Mouse (Mus musculus): Measurements from ENCODE around the gene Cds2.
"Not testable (repeated sequence)": the region's sequence is repeated elsewhere in the genome, so short reads cannot be mapped to it uniquely, and the experiment has no call there.

The Cds2 gene

DNA sequence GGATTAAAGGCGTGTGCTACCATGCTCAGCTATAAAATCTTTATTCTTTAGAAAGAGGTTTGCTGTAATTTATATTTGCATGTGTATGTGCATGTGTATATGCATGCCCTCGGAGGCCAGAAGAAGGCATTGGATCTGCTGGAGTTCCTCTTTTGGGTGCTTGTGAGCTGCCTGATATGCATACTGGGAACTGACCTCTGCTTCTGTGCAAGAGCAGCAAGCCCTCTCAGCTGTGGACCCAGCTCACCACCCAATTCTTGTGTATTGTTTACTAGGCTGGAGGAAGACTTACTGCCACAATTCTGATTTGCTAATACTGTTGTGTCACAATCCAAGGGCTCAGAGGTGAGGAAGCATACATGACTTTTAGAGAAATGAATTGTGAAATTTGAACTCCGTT is 3.1 kb downstream of the Cds2 start:
- DNase-seq: no peak

DNA sequence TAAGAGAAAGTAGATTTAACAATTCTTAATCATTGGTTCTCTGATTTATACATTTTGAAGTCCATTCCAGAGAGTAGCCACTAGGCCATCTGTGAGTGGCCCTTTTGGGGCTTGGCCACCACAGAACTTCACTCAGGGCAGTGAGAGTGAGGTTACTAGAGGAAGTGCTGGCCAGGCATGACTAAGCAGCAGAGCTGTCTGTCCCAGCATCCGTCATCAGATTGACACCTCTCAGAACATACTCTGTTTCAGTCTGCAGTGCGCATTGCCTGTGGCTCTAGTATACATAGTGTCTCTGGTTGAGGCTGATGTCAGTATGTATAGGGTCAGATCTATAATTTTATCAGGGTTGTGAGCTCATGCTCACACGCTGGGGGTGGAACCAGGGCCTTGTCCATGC is 6.3 kb downstream of the Cds2 start:
- DNase-seq: peak; percentile 52 to 55

DNA sequence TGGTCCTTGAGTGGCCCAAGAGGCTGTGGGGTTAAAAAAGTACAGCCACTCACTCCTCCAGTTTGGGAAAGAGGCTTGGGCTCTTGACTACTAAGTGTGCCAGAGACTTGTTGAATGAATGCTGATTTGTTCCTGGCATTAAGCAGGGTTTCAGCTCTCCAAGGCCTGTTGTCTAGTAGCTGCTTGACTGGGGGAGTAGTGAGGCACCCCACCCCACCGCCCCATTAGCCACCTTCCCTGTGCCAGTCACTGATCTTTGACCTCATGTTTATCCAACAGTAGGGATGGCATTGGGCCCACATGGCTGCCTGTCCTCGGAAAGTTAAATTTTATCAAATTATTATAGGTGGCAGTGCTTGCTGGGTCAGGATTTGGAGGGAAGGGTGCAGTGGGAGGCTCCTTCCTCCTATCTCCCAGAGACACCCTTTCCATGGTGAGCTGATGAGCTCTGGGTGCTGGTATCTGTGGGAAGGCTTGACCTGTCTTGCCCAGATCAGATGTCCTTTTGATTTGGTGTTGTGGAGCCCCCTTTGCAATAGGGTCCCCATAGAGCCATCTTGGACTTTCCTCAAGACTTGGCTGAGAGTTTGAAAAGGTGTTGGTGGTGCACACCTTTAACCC is 7.5 kb downstream of the Cds2 start:
- no peak for DNase-seq

DNA sequence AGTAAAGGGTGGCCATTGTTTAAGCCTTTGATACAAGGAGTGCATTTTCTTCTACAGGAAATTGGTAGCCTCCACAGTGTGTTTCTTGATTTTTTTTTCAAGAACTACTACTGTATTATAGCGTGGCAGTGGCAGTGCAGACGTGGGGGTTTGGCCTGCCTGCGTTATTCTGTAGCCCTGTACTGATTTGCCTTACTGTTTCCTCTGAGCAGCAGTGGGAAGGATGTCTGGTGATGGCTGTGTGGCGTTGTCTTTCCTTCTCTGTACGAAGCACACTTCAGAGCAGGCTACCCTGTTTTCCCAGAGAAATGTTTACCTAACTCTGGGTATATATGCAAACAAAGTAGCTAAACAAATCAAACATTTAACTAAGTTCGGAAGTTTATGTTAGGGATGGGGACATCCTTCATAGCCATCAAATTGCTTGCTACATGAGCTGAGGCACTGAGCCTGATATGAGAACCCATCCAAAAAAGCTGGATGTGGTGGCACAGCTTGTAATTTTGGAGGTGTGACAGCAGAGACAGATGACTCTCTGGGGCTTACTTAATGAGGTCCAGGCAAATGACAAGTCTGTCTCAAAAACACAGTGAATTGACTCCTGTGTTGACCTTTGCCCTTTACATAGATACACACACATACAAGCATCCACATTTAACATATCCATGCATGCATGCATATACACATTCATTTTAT is 9.9 kb downstream of the Cds2 start:
- DNase-seq: no peak

DNA sequence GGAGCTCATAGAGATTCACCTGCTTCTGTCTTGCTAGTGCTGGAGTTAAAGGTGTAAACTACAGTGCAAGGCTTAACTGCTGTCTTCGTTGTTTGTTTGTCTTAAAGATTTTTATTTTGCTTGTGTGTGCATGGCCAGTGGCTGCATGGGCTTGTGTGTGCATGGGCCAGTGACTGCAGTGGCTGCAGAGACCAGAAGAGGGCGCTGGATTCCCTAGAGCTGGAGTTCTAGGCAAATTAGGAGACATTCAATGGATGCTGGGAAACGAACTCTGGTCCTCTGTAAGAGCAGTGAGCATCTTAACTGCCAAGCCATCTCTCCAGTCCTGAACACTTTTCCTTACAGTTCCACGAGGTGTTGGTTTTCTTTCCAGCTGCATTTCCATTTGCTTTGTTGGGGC is 12.6 kb downstream of the Cds2 start:
- no peak for DNase-seq

DNA sequence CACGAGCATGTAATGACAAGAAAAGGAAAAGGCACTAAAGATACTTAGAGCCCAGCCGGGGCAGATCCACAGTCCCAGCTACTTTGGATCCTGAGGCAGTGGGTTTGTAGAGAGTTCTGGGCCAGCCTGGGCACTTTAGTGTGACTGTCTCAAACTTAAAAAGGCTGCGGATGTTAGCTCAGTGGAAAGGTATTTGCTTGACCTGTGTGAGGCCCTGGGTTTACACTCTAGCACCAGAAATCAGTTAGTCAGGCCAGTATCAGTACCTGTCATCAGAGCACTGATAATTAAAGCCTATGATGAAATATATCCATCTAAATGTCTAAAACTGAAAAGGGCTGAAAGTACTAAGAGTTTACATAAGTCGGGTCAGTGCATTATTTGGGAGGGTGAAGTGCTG is 13.3 kb downstream of the Cds2 start:
- DNase-seq: no peak

DNA sequence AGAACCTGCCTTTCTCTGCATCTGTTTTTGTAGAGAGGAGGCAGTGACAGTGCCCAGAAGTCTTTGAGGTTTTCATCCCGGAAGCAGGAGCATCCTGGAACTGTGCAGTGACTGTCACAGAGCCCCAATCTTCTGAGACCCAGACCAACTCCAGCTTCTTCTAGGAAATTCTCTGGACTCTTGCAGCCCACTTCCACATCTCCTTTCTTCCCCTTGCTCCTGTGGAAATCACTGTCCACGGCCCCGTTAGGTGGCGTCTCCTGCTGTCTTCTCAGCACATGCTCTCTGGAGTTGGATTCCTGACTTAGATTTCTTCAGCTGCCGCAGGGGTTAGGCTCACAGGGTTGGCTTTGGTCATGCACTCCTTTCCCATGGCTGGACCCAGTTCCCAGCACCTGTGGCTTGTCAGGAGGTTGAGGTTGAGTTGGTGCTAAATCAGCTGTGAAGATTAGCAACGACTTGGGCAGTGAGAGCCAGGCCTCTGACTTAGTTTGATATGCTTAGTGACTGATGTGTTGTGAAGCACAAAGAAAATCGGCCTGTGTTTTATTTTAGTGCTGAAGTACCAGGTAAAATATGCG is 15.4 kb downstream of the Cds2 start:
- DNase-seq: no peak

DNA sequence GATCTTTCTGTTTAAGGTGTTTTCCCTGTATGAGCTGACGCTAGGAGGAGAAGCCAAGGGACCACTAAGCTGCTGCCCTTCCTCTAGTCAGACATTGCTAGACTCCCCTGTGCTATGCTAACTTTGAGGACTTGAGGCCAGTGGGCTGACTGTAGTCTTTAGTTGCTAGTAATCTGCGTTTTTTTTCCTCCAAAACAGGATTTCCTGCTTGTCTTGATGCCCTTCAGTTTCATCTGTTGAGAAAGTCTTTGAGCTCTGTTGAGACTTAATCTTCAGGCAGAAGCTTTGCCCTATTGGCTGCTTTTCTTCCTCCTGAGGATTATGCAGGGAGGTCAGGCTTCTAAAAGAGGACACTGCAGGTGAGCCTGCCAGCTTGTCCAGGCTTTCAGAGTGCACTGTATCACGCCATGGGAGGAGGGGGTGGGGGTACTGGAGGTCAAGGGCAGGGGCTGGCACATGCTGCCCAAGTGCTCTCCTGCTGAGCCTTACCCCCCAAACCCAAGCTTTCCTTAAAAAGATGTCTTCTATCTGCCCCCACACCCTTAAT is 16.5 kb downstream of the Cds2 start:
- no peak for DNase-seq

DNA sequence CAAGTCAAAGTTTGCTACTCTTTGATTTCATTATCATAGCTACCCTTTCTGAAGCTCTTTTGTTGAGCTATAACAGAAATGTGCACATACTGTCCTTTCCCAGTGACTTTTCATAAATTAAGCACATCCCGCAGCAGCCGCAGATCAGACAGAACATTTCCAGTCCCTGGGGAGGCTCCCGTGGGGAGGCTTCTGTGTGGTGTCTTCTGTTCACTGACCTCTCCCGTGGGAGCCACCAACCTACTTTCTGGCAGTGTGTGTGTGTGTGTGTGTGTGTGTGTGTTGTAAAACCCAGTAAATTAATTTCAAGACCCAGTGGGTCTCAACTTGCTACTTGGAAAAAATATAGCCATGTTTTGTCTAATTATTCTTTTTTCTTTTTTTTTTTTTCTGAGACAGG is 17.0 kb downstream of the Cds2 start:
- no peak for DNase-seq

DNA sequence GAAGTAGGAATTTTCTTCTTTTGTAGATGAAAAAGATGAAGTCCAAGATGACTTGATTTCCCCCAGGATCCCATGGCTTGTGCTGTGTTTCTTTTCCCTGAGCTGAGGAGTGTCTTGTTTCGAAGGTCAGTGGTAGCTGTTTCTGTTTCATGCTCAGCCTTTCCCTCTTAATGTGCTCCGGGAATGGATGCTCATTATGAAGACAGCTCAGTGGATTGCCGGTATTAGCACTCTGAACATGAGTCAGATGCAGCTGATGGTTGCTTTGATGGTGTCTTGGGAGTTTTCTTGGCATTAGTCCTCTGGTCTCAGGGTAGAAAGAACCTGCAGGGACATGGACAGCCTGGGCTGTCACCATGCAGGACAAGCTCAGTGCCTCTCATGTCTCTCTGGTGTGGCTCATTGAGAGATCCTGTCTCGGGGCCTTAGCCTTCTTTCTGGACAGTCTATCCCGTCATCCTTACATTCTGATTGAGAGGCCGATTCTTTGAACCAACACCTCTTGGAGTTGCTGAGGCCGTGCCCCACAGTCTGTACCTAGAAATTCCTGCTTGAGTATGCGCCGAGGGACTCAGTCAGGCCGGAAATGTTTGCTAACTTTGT is 17.7 kb downstream of the Cds2 start:
- no peak for DNase-seq

DNA sequence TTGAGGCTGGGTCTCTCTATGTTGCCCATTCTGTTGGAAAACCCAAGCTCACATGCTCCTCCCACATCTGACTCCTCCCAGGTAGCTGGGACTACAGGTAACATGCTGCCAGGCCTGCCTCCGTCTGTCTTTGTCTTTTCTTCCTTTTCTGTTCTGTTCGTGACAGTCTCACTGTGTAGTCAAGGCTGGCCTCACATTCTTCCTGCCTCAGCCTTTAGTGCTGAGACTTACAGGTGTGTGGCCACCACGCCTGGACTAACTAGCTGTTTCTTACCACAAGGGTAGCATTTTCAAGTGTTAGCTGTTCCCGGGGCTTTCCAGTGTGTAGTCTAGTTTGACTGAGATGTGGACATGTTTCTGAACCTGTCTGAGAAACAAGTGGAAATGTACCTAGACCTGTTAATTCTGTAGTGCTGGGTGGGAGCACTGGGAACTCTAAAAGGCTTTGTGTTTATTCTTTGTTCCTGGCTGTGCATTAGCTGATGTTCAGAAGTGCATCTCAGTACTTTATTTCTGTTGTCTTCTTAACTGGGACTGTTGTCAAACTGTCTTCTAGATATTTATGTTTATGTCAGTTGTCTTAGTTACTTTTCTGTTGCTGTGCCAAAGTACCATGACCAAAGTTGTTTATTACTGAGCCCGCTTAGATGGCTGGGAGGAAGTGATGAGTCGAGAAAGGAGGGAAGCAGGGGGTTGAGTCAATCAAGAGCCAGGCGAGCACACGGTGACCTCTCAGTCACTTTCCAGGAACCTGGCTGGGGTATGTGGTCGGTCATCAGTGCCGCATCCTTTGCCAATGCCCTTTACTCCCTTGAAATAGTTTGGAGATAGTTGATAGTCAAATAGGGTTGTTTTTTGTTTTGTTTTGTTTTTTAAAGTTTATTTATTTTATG is 18.9 kb downstream of the Cds2 start:
- DNase-seq: peak; percentile 66 to 70

DNA sequence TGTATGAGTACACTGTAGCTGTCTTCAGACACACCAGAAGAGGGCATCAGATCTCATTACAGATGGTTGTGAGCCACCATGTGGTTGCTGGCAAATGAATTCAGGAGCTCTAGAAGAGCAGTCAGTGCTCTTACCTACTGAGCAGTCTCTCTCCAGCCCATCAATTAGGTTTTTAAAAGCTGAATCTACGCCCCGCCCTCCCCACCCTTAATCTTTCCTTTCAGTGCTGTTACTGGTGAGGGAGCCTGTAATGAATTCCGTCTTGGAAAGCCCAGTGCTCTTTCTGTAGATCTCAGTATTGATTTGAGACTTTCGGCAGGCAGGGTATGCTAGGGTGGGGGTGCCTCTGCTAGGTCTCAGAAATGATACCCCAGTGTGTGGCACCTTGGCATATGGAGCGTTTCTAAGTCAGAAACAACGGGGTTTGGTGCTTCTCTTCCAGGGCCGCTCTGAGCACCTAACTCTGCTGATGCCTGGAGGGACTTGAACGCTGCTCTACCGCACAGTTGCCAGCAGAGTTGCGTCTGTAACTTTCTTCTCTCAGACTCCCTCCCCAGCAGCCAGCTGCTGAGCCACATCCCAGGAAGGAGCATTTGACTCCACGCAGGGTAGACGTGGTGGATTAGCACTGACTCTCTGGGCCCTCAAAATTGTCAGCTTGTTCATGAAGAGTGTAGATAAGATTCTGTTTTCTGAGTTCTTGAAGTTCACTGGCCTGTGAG is 19.7 kb downstream of the Cds2 start:
- DNase-seq: no peak

DNA sequence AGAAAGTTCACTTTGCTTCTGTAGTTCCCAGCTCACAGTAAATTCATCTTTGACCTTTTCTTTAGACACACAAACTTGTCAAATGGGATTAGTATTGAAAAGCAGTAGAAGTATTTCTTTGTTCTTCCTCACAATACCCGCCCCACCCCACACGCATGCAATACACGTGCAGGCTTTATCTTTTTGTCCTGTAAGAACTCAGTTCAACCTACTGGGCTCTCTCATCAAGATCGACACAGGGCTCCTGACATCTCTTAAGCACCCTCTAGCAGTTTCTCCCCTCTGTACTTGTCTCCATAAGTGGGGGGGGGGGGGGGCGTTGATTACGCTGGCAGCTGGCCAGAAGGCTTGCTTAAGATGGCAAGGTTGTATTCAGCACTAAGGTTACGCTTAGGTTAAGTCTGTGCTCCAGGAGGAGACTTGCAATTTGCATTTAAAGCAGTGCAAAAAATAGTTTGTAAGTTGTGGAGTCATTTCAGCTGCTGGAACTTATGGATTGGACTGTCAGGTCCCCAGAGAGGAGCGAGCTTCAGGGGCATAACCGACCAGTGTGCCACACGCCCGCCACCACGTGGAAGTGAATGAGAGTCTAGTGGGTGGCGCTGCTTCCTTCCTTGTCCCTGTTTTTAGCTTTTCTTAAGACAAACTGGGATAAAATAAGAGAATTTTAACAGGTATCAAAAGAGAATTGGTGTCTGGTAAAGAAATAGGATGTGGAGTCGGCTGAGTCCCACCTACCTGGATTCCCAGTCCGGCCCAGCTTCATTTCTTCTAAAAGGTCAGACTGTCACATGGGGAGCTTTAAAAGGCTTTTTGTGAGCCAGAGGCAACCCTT is 20.5 kb downstream of the Cds2 start:
- DNase-seq: no peak

DNA sequence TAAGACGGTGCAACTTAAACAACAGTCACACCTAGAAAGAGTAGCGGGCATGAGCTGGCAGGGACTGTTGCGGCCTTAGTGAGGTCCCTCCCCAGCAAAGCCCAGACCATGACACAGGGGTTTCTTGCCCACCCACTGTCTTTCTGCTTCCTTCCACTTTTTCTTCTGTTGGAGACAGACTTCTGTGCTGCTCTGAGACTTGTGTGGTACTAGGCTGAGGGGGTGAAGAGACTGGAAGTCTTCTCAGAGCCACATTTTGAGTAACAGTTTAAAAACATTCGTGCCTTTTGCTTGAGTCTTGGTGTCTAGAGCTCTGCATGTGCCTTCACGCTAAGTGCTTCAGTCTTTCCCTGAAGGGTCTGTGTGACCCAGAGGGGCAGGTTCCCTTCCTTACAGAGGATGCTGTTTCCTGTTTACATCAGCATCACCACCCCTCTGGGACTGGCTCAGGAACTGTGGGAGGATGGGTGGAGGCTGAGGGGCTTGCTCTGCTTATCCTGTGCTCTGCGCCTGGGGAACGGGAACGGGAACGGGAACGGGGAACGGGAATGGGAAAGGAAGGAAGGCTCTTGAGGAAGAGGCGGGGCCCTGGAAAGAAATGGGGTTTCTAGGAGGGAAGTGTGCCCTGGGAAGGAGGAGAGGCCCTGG is 21.7 kb downstream of the Cds2 start:
- DNase-seq: no peak

DNA sequence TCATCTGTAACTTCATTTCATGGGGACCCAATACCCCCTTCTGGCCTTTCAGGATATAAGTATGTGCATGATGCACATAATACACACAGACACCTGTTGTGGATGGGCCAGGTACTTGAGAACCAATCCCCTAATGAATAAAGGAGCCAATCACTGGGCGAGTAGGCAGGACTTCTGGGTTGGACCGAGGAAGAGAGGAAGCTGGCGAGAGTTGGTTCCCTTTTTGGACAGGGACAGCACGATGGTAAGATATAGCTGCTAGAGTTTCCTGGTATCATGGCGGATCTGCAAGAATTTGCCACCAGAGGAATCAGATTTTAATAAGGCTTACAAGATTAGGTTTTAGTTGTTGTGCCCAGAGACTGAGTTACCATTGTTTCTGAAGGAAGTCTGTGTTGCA is 22.8 kb downstream of the Cds2 start:
- DNase-seq: not testable (repeated sequence)

DNA sequence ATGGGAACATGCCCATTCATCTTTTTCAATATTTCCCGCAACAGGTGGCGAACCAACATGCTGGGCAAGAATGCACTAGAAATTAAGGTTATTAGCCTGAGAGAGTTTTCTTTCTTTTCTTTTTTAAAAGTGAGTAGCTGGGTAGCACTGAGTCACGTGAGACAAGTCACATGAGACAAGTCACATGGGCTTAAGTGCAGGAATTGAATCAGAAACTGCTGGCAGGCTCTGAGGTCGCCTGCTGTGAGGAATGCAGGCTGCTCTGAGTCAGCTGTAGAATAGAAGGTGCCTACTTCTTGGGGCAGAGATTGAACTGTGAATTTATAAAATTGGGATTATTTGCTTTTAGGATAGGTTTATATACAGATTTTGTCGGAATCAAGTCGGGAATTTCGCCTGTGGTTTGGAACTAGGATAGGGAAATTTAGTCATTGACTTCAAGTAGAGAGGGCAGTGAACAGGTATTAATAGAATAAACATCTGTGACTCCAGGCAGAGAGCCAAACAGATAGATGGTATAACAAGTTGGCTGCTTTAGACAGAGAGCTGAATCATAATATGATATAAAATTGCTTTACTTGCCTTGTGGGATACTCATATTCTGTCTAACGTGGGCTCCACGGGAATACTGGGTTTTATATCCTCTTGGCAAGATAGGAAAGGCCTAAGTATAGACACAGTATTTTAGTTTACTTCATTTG is 23.6 kb downstream of the Cds2 start:
- no peak for DNase-seq

DNA sequence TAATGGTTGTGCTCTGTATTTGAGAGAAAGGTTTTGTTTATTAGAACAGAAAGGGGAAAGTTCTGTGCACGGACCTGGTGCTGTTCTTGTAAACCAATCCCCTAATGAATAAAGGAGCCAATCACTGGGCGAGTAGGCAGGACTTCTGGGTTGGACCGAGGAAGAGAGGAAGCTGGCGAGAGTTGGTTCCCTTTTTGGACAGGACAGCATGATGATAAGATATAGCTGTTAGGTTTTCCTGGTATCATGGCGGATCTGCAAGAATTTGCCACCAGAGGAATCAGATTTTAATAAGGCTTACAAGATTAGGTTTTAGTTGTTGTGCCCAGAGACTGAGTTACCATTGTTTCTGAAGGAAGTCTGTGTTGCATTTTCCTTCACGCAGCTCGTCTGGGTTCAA is 26.3 kb downstream of the Cds2 start:
- DNase-seq: not testable (repeated sequence)

DNA sequence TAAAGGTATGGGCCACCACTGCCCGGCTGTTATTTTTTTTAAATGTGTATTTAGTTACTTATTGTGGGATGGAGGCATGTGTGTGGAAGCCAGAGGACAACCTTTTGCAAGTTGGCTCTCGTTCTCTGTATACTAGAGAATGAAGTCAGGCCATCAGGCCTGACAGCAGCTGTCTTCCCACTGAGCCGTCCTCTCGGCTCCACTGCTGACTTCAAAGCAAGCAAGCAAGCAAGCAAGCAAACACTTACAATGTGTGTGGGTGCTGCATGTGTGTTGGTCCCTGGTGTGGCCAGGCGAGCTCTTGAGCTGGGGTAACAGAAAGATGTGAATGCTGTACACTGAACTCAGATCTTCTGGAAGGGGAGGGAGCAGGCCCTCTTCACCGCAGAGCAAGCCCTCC is 27.9 kb downstream of the Cds2 start:
- DNase-seq: no peak

DNA sequence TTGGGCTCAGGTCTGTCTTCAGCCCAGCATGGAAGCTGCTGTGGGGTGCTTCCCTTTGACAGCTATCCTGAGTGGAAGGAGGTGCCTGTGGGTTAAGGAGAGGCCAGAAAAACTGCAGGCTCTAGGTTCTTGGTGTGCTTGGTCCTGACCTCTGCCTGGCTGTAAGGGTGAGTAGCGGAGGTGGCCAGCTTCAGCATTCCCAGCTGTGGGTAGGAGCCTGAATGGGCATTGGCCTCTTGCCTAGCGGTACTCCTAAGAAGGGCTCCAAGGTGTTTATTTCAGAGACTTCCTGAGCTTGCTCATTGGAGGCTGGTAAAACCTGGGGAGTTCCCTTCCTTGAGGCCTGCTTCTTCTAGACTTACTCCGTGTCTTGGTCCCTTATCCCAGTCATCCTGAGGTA is 28.3 kb downstream of the Cds2 start:
- no peak for DNase-seq

DNA sequence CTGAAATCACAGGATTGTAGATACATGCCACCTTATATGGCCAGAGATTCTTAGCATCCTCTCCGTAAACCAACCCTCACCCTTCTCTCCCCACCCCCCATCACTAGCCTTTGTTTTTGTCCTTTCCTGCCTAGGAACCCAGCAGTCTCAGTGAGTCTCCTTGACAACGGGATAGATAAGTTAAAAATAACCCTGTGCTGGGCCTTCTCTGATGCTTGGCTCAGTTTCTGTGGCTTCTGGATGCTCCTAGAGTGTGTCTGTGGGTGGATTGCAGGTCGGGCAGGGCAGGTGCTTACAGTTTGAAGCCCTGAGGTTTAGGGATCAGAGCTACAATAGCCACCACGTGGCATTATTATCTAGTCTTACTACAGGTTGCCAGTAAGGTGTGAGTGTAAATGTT is 29.1 kb downstream of the Cds2 start:
- DNase-seq: no peak

Measured in B cell, adult 2 months (primary cell).